Mouse (Mus musculus) telencephalon, adult 2 months (tissue): Measurements from ENCODE around the gene Vmn1r135.
"Not testable (repeated sequence)": the region's sequence is repeated elsewhere in the genome, so short reads cannot be mapped to it uniquely, and the experiment has no call there.

ENCODE experiments used
- DNase-seq: peaks from one replicate; pipeline ENCODE4 v3.0.0-alpha.2; 2011; ENCODE audit warnings: low read depth, low spot score

The Vmn1r135 gene

GRCm38 (mm10) chr7:21832051-21832450 lies at the start of gene Vmn1r135:
Vmn1r135 (plus strand) TSS chr7:21832351.
- DNase-seq = not testable (repeated sequence)

GRCm38 (mm10) chr7:21796628-21797027 lies 35.5 kb upstream of the Vmn1r135 start, which contains the start of gene Gm4177:
Gm4177 (minus strand) TSS chr7:21796728.
- not testable (repeated sequence) for DNase-seq

- DNase-seq = not testable (repeated sequence)
Measured at GRCm38 (mm10) chr7:21844167-21844566, 12.0 kb downstream of the Vmn1r135 start, which contains the start of gene Gm5725. Gm5725 (minus strand) TSS chr7:21844267.
